Mouse (Mus musculus): Measurements from ENCODE around the gene Thada.

The Thada gene

DNA sequence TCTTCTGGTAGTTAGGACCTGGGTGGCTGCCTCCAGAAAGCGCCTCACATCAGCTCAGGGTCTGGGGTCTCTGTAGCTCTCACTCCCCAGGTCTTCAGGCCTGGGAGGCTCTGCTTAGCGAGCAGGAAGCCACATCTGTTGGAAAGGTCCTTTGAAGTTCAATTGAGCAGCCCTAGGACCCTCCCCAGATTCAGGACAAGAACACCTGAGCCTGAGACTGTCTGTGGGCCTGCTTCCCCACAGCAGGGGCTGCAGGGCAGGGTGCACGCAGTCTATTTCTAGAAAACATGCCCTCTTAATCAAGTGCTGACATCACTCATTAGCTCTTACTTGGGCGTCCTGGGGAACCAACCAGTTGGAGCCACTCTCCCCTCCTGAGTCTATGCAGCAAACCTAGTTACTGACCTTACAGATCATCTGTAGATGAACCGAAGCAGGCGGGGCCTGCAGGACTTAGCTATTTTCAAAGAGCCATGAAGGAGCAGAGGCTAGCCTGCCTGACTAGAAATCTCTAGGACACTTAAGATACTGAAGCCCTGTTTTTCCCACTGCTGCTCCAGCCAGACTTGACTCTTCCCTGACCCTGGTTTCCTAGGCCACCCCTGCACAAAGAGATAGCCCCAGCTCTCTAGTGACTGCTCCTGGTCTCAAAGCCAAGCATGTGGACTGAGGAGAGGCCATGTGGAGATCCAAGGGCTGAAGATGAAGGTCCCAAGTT lies 308.1 kb downstream of the Thada start:
- peak in 1 of 2 experiments; percentile 20 for DNase-seq

DNA sequence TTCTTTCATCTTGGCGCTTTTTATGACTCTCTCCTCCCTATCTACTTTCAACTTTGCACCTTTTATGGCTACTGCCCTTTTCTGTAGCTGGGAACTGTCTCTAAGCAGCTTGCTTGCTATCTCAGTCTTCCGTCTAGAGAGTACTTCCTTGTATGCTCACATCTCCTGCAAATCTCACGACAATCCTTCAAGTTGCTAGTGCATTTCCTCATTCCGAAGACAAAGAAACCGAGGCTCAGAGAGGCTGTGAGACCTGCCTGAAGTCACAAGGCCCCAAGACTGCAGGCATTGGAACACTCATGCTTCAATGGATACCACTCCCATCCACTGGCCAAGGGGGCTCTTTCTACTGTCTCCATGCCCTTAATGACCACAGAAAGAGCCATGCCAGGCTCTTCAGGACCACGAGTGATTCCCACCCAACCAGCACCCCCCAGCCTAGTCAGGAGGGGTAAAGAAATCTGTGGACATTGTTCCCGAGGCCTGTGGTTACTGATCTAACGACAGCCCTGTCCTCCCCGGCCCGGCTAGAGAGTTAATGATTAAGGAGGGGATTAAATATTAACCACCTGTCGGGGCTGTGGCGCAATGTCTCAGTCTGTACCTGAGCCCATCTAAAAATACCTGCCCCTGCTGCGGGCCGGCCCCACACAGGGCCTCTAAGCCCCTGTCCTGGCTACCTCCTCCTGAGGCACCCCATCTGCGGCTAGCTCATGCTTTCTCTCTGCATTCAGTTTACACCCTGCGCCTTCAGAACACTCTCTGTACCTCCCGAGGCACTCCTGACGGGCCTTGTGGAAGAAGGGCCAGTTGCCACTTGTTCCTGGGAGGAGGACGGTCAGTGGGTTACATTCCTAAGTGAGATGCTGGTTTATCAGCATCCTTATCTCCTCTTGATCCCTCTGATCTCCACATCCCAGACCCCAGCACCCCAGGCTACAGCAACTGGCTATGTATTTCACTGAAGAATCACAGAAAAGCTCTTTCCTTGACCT lies 309.0 kb downstream of the Thada start:
- DNase-seq = peak; percentile 67 to 78

DNA sequence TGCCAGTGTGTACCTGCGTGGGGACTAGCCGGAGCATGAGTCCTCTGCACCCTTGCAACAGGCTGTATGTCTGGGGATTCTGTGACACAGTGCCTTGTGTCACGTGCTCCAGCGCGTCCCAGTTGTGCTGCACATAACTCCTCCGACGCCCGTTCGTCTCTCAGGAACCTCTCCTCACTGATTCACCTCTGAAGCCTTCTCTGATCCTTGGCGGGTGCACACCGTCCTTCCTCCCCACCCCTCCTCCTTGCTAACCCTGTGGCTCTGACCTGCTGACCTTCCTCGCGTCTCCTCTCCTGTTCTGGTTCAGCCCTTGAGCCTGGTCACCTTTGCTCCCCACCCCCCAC lies 309.8 kb downstream of the Thada start:
- DNase-seq = peak in 1 of 2 experiments; percentile 19

DNA sequence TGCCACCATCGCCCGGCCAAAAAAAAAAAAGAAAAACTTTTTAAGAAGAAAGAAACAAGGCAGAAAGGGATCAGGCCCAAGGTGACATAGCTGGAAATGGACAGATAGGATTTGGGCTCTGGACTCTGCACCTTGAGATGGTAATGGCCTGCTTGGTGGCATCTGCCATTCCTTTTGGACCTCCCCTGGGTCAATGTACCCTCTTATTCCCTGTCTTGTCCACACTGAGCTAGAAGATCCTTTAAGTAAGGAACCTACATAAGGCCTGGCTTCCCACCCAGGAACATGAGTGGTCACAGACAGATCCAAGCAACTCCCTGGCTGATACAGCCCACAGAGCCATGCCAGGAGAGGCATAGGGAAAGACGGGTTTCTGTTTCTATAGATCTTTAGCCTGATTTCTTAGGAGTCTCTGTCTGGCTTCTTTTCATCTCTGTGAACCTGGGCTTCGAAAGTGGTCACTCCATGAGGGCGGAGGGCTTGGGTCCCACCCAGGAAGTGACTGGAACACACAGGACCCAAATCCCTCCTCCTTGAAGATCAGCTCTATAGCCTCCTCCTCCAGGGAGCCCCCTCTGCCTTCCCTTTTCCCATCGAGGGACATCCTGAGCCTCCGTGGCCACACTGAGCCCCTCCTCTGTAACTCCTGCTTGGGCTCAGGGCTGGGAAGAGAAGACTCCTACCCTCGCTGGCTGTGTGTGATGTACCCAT lies 310.3 kb downstream of the Thada start:
- DNase-seq = no peak

DNA sequence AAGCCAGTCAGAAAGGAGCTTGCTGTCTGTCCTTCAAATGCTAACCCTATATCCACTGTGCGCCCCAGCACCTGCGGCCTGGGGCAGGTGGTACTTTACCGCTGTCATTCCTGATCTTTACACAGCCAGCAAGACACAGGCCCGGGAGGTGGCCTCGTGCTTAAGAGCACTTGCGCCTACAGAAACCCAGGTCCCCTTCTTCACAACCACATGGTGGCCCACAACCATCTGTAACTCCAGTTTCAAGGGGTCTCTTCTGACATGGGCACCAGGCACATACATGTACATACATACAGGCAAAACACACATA lies 311.0 kb downstream of the Thada start:
- peak in 1 of 2 experiments; percentile 18 for DNase-seq

DNA sequence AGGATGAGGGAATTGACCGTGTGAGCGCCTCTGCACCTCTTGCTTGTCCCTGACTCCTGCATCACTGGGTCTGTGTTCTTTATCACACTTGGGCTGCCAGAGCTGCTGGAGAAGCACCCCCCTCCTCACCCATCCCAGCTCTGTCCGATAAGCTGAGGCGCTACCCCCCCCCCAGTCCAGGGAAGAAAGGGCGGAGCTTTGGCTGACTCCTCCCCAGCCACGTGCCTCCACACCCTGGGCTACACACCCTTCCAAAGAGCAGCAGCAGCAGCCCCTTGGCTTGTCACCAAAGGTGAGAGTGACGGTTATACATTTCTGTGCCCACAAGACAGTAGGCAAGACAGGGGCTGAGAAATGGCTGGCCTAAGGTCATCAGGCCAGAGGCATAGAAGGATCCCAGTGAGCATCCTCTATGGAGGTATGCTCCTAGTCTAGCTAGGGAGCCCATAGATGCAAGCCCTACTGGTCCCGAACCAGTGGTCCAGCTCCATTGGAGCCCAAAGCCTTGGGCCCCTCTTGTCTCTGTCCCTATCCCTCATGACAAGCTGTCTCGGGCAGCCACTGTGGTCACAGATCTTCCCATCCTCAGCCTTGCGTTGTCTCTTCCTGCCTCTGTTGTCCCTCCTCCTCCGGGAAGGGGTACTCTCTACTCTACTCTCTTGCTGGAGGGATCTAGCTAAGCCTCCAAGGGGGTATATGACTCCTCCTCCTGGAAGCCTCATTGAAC lies 311.5 kb downstream of the Thada start:
- peak in 1 of 2 experiments; percentile 19 for DNase-seq

DNA sequence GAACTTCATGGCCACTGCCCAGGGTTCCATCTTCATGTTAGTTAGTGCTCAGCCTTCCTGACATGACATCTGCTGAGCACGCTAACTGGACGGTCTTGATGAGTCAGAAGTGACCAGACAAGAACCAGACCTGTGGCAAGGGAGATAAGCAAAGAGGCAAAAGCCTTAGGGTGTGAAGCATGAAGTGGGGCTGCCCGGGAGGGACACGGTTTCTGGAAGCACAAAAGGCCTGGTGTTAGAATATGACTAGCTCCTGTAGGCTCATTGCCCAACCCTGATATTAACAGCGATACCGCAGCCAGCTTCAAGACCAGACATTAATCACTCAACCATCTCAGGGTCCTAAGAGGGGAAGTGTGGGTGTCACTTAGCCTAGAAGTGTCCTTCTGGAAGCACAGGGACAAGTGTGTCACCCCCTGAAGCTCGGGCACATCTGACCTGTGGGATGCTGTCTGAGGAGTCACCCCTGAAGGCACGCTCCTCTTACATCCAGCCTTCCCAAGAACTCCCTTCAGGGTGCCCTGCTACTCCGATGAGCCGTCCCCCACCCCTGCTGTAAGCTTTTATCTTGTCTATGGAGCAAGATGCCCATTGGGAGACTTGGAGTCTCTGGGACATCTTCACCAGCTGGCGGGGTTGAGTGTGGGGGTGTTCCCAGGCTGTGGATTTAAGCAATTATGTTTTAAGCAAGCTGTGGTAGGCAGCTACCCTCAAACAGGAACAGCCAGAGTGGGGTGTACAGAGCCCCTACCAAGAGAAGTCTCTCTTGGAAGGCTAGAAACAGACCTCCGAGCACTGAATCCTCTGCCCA lies 312.8 kb downstream of the Thada start:
- DNase-seq = peak in 1 of 2 experiments; percentile 21

DNA sequence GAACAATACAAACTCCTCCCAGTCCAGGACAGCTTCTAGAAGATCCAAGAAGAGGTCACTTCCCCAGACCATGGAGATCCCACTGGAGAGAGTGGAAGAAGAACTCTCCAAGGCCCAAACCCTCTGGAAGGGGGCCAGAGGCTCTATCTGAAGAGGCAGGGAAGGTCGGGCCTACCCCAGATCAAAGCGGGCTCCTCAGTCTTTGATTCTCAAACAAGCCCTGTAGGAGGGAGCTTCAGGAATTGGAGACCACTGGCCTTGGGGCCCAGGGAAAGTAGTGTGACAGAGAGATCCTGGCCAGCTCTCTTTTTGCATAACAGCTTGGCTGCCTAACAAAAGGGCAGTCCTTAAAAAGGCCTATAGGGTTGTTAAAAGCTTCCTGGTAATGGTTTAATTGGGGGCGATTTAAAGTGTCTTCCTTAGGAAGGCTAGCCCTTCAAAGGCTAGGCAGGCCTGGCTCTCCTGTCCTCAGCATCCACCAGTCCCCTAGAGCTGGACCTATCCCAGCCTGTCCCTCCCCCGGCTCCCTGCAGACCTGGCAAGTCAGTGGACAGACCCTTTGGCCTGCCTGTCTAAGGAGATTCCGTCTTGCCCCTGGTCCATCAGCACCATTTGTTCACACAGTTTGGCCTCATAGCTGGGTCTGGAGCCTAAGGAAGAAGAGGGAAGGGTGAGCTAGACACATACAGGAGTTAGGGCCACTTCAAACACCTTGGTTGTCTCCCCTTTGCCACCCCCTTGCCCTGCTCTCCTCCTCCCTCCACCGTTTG lies 313.6 kb downstream of the Thada start:
- peak in 1 of 2 experiments; percentile 23 for DNase-seq

DNA sequence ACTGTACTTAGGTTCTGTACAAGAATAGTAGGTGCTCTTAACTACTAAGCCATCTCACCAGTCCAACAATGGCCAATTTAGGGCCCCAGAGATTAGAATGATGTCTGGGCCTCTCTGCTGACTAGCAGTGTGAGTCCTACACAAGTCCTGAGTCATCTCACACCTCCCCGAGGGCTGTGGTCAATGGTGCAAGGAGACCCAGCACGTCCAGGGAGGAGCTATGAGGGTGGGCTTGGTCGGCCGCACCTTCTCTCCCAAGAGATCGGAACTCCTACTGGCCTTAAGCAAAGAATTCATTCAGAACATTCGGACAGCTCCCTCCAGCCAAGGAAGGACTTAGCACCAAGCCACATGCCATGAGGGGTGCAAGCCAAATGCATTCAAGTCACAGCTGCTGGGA lies 314.7 kb downstream of the Thada start:
- peak in 1 of 2 experiments; percentile 31 for DNase-seq

DNA sequence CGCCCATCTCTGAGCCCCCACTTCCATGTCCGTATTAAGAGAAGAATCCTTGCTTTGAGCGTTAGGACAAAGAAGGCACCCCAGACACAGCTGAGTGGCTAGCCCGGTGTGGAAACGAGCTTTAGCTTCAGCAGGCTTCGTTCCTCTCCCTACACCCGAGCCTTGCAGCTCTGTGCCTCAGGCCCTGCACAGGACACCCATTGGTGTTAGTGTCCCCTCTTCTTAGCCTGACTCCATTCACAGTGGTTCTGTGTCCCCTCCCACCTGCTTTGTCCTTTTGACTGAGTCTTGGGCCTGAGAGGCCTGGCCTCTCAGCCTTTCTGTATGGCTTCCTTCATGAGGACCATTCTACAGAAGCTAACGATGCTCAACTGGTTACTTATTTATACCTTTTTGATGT lies 315.7 kb downstream of the Thada start:
- peak in 1 of 2 experiments; percentile 17 for DNase-seq

DNA sequence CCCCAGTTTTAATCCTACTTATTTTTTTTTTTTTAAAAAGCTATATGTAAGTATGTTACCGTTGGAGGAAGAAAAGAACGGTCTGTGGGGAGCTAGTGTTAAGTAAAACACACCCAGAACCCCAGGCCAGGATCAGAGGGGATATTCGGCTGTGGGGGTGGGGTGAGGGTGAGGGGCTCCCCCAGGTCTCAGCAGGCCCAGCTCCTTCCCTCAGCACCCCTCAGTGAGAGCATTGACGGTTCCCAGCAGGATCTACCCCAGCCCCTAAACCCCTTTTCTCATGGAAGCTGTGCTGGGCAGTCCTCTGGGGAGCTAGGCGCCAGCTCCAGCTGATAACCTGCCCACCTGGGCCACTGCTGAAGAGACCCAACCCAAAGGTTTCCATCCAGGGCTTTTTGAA lies 316.4 kb downstream of the Thada start:
- peak in 1 of 2 experiments; percentile 20 for DNase-seq

DNA sequence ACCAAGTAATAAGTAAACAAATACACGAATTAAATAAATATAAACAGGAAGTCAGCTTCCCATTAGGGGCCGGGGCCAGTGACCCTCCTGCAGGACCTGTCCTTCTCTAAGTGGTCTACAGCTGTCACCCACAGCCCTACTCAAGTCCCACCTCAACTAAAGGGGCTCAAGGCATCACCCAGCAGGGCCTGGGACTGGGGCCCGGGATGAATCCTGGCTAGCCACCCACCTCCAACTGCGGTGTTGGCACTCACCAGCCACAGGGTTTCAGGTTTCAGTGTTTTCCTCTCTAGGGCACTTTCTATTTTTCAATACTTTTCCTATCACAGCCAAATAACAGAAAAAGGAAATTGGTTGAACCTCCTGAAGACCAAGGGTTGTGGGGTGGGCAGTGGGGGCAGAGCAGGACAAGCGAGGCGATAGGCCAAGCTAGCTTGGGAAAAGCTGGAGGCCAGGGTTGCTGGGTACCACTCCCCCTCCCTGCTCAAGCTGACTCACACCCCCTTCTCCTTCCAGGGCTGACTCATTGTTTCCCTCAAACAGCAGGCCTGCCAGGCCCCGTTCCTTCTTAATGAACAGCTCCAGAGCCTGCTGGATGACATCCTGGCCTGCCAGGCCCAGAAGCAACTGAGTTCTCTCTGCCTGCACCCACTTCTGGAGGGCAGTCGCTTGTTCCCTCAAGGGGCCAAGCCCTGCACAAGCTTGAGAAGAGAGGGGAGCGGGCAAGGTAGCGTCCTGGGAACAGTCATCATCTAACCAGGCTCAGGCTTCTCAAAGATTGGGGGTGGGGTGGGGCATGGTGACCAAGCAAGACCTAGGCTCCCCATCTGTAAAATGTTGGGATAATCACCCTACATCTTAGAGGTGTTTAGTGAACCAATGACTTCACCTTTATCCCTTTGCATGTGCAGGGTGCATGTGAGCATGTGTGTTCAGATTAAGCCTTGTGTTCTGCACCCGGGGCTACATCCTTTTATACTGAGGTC lies 317.2 kb downstream of the Thada start:
- DNase-seq = peak; percentile 80 to 88

DNA sequence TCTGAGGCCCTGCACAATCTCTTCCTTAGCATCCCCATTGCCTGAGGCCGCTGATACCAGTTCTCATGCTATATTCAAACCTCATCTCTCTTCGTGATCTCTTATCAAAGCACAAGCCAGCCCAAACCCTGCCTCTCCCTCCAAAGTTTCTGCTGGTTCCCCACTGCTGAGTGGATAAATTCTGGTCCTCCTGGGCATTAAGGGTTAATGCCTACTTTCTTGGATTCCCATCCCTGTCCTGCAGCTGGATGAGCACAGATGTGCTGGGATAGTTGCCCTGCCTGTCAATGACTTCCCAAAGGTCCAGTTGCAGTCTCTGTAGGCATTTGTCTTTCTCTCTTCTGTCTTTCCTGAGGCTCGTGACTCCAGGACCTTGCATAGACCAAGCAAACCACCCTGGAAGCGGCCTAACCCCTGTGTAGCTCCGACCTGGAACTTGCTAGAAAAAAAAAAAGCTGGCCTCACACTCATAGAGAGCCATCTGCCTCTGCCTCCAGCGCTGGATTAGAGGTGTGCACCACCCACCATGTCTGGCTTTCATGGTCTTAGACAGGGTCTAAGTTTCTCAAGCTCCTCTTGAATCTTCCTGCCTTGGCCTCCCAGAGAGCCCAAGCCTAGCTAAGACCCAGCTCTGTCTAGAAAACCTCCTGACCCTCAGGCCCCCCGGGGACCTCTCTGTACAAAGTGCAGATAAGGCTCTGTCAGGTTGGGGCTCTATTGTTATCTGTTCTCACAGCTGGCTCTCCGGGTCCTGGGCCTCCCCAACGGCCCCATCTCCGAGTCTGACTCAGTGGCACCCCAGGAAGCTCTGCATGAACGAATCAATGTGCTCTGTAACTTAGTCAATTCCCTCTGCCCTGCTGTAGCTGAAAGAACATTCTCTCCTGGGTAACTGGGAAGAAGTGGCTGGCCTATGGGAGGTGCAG lies 318.6 kb downstream of the Thada start:
- peak in 1 of 2 experiments; percentile 24 for DNase-seq

DNA sequence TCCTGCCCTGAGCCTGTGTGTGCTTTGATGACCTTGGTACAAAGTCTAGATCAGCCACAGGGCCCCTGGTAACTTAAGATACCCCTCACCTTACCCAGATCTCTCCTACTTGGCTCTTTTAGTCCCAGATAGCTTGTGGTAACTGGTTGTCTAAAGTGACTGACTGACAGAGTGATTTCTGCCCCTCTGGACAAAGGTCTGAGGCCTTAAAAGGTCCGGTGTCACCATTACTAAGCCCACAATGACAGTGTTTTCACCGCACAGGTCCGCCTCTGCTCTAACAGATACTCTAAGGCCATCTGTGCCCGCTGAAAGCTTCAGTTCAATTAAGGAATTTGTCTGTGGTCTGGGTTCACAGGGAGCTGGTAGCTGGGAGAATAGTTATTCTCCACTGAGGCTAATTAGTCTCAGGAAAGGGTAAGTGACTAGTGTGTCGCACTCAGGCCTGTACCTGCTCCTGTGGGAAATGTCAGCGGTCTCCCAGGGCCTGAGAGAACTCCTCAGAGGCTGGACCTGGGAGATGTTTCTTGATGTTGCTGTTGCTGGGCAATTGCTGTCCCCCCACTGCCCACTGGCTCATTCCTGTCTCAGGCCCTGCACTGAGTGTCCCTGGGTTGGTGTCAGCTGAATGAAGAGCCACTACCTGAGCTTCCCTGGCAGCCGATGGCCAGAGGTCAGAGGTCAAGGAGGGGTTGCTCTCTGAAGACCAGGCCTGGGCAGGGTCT lies 319.4 kb downstream of the Thada start:
- DNase-seq = no peak

DNA sequence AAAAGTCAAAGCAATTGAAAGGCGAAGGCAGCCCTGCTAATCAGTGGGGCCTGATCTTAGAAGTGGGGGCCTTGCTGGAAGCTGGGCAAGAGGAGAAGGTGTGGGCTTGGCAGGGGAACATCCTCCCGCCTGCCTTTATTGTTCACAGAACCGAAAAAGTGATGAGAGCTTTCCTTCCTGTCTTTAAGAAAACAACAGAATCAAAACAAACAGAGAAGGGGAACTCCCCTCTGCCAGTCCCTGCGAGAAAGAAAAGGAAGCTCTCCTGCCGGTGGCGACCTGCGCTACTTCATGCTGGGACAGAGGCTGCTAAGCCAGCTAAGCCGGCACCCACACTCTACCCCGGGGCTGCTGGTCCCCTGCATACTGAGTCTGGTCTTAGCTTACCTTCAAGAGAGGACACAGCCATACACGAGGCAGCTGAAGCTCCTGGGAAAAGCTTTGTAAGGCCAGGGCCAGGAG lies 320.1 kb downstream of the Thada start:
- peak; percentile 74 to 80 for DNase-seq

DNA sequence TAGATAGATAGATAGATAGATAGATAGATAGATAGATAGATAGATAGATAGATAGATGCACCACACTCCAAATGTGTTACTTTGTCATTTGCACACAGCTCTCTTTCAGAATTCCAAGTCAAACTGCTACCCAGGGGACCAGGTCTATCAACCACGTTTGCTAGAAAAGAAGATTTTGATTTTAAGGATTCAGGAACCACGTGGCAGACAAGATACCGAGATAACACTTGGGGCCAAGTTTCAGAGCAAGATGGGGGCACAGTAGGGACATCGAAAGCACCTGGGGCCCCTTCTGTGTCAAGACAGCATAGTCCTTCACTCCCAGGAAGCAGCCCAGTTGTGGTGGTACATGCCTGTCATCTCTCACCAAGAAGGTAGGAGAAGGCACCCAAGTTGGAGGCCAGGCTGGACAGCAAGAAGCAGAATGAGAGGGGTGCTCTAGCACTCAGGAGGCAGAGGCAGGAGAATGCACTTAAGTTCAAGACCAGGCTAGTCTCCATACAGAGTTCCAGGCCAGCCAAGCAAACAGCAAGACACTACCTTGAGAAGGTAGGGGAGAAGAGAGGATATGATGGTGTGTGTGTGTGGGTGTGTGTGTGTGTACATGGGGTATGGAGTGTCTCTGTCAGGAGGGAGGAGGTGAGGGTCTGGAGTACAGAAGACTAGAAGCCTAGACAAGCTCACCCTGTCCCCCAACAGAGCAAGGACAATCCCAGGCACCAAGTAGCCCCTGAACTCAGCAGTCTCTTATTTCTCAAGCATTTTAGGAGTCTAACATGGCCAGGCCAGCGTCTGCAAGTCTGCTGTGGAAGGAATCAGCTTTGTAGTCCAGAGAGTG lies 321.0 kb downstream of the Thada start:
- no peak for DNase-seq

DNA sequence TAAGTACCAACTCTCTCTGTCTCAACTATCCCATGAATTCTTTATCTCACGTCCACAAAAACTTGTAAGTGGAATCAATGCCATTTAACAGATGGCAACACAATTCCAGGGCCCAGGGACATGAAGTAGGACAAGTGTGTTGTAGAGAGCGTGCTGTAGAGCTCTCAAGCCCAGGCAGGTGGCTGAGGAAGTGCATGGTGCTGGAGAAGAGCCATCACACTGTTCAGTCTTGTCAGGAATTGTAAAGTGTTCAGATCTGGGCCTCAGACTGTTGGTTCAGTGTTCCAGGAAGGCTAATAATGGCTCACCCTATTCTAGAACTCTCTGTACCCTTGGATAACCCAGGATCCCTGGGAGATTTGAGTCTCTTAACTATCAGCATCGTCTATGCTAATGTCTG lies 321.9 kb downstream of the Thada start:
- no peak for DNase-seq
